Mouse (Mus musculus) liver, adult 2 months (tissue): ENCODE results near the gene Pes1.
A peak's percentile ranks its signal among the peaks of the same experiment; 100 is the strongest.

Experiments
- CTCF ChIP-seq: fragments of 200-500 bp; IDR thresholded peaks from 2 replicates; pipeline ENCODE4 v1.5.1; 2011; ENCODE audit warnings: low read depth, low read length, control low read depth
- POLR2A ChIP-seq: fragments of 200-500 bp; IDR thresholded peaks from 2 replicates; pipeline ENCODE4 v1.6.1; 2011; ENCODE audit warnings: low read length, control low read depth; ENCODE audit not compliant: insufficient read depth; ENCODE audit errors: extremely low read depth

DNA sequence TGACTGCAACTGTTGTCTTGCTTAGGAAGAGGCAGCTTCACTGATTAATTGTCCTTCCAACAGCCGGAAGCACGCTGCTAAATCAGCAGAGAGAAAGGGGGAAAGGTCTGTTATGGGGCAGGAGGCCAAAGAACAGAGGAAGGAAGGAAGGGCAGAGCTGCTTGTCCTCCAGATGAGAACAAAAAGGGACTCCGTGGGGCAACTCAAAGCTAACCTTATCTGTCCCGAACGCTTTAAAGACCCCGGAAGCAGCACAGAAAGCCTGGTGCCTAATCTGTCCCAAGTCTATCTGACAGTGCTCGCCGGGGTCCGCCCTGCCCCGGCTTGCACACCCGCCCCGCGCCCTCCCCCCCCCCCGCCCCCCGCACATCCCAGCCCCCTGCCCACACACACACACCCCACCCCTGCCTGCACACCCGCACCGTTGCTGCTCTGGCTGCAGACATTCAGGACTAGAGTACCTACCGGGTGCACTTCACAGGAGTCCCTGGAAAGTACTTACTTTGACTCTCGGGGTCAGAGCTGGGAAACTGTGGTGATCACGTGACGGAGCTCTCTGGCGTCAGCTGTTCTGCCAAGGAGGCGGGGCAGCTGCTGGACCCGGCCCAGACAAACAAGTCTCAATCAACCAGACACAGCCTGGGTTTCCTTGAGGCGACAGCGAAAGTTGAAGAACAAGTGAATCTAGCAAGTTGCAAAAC lies 32.1 kb upstream of the Pes1 start, which contains the start of gene Tcn2:
- TF ChIP-seq CTCF (no peak), POLR2A (0 out of 2 replicates have a peak, but pooled peaks have one; percentile 10)
